ENCODE assay signal across 21 mouse cellular contexts in the genomic region with DNA sequence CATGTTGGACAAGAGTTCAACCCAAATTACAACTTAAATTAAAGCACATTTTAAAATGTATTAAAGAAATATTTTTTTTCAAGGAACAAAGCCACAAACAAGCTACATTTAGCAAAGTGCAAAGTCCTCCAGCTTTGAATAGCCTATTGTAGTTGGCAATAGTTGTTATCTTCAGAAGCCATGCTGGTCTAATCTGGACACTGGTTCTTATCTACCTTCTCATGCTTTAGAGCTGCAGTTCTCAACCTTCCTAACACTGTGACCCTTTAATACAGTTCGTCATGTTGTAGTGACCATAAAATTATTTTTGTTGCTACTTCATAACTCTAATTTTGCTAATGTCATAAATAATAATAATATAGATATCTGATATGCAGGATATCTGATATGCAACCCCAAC.
DNase-seq lines count a peak whose midpoint lies in the region; ATAC-seq lines count a peak whose summit lies in the region.
"Had no signal": no experiment of that assay in that cellular context is flagged by ENCODE, and none has a peak within 500 bp of the region (broad histone marks: within the 10 kb centered on the region; RNA-seq: fewer than 3 reads in every experiment).

No protein-coding gene starts in this region.

- WGBS in liver, embryonic 11.5 days: 53% methylated on average over 1 of the region's 1 CpGs
- WGBS in liver, embryonic 16.5 days (ENCODE audit: insufficient replicate concordance): 28% methylated on average over 1 of the region's 1 CpGs

- H3K27me3 ChIP-seq in liver, embryonic 11.5 days (replicated peaks; ENCODE audit: control insufficient read depth, insufficient read depth, low read length): no peaks in the 10 kb centered on the region
- no peaks in the 10 kb centered on the region for H3K27me3 ChIP-seq in liver, embryonic 16.5 days (ENCODE audit: control insufficient read depth, insufficient read depth, low read depth, low read length)
- H3K27me3 ChIP-seq: forebrain, embryonic 13.5 days; heart, embryonic 15.5 days had no signal

- no peak overlapping the region for H3K9ac ChIP-seq in liver, embryonic 11.5 days (ENCODE audit: low read depth, low read length)
- no peak overlapping the region for H3K9ac ChIP-seq in liver, embryonic 16.5 days (ENCODE audit: low read depth, low read length)
- H3K9ac ChIP-seq: forebrain, embryonic 13.5 days; forebrain, postnatal 0 days; heart, embryonic 15.5 days; hindbrain, embryonic 14.5 days had no signal

- peak; percentile 81 for ATAC-seq in liver, embryonic 11.5 days (replicated peaks; ENCODE audit: low FRiP score)
- peak; percentile 61; the same call in 1 of the 2 replicates for ATAC-seq in liver, embryonic 16.5 days (ENCODE audit: low read depth)
- ATAC-seq in cerebellum, adult (ENCODE audit: insufficient number of reproducible peaks, low FRiP score, low TSS enrichment): no peak
- ATAC-seq: forebrain, embryonic 13.5 days; forebrain, postnatal 0 days had no signal

- H3K36me3 ChIP-seq in liver, embryonic 11.5 days (ENCODE audit: control insufficient read depth, insufficient read depth, low read length): no peaks in the 10 kb centered on the region
- no peaks in the 10 kb centered on the region for H3K36me3 ChIP-seq in liver, embryonic 16.5 days (ENCODE audit: control insufficient read depth, insufficient read depth)

- no peak overlapping the region for H3K4me3 ChIP-seq in liver, embryonic 11.5 days (ENCODE audit: low read depth, low read length)
- H3K4me3 ChIP-seq in liver, embryonic 16.5 days (ENCODE audit: low read depth, low read length): no peak overlapping the region
- H3K4me3 ChIP-seq: embryonic facial prominence, embryonic 10.5 days; forebrain, embryonic 13.5 days; heart, adult 2 months; heart, embryonic 15.5 days; hindbrain, embryonic 10.5 days had no signal

- H3K27ac ChIP-seq in liver, embryonic 11.5 days (ENCODE audit: low read depth, low read length): no peak overlapping the region
- H3K27ac ChIP-seq in liver, embryonic 16.5 days (ENCODE audit: low read length): no peak overlapping the region
- H3K27ac ChIP-seq: embryonic facial prominence, embryonic 10.5 days; forebrain, embryonic 13.5 days; heart, adult 2 months; heart, embryonic 15.5 days; hindbrain, embryonic 10.5 days; hindbrain, embryonic 14.5 days had no signal

- H3K4me2 ChIP-seq in liver, embryonic 11.5 days: no peak overlapping the region
- no peak overlapping the region for H3K4me2 ChIP-seq in liver, embryonic 16.5 days (ENCODE audit: low read depth, low read length)
- H3K4me2 ChIP-seq: forebrain, embryonic 13.5 days; heart, embryonic 11.5 days; heart, embryonic 15.5 days; hindbrain, embryonic 14.5 days had no signal

- no peaks in the 10 kb centered on the region for H3K4me1 ChIP-seq in liver, embryonic 11.5 days (replicated peaks; ENCODE audit: control insufficient read depth, insufficient read depth, low read length)
- no peaks in the 10 kb centered on the region for H3K4me1 ChIP-seq in liver, embryonic 16.5 days (ENCODE audit: control insufficient read depth, low read depth, low read length)
- H3K4me1 ChIP-seq: embryonic facial prominence, embryonic 10.5 days; forebrain, embryonic 13.5 days; heart, embryonic 15.5 days; hindbrain, embryonic 10.5 days had no signal

- H3K9me3 ChIP-seq in liver, embryonic 11.5 days (ENCODE audit: control insufficient read depth, low read length): no peaks in the 10 kb centered on the region
- H3K9me3 ChIP-seq in liver, embryonic 16.5 days (replicated peaks; ENCODE audit: control insufficient read depth, low read length): no peaks in the 10 kb centered on the region
- H3K9me3 ChIP-seq: embryonic facial prominence, embryonic 10.5 days; forebrain, embryonic 13.5 days; heart, embryonic 15.5 days; hindbrain, embryonic 10.5 days had no signal

- no peak for DNase-seq in liver, embryonic 11.5 days (ENCODE audit: low spot score)
- DNase-seq in liver: no peak
- DNase-seq in c-Kit-positive CD71-positive TER-119-positive erythroid progenitor cells, embryonic 14.5 days (ENCODE audit: low spot score): peak; percentile 4
- DNase-seq in spleen, postnatal 4 days (ENCODE audit: low spot score in 2 of 2): no peak
- no peak for DNase-seq in heart, postnatal 4 days
- DNase-seq: adrenal gland, adult 8-10 months; adrenal gland, postnatal 36 days; cerebellum, adult 18-20 months; cerebellum, adult 9-11 months; forebrain, postnatal 0 days; gastrocnemius, postnatal 14 days; heart, adult 2 months; heart, postnatal 14 days had no signal
